Mouse (Mus musculus) ES-Bruce4 (cell line): ENCODE data around the gene Smim13. TPM values are rescaled to one million over a fixed set of nuclear protein-coding genes. Genes with fewer than 3 reads are reported as not detected.
"Not testable (repeated sequence)": the region's sequence is repeated elsewhere in the genome, so short reads cannot be mapped to it uniquely, and the experiment has no call there.

Experiments
- H3K27ac ChIP-seq: 2 replicates; pipeline ENCODE4 v1.5.1; 2012; ENCODE audit warnings: low read length, inconsistent platforms; ENCODE audit not compliant: insufficient read depth
- H3K27me3 ChIP-seq: 2 replicates; pipeline ENCODE4 v1.6.1; 2012; ENCODE audit warnings: mild to moderate bottlenecking, low read length, inconsistent platforms; ENCODE audit not compliant: control insufficient read depth, poor library complexity, insufficient read depth, severe bottlenecking
- H3K36me3 ChIP-seq: 2 replicates; pipeline ENCODE4 v1.6.1; 2012; ENCODE audit warnings: inconsistent platforms, mild to moderate bottlenecking, low read length, moderate library complexity; ENCODE audit not compliant: control insufficient read depth, poor library complexity, insufficient read depth, severe bottlenecking
- H3K4me1 ChIP-seq: one replicate; pipeline ENCODE4 v1.8.1; 2011; ENCODE audit warnings: low read length; ENCODE audit not compliant: control insufficient read depth, insufficient read depth
- H3K4me3 ChIP-seq: 2 replicates; pipeline ENCODE4 v1.5.1; 2011; ENCODE audit warnings: low read depth, mild to moderate bottlenecking, low read length
- H3K9ac ChIP-seq: 2 replicates; pipeline ENCODE4 v1.6.1; 2012; ENCODE audit warnings: low read depth, mild to moderate bottlenecking, inconsistent platforms; ENCODE audit not compliant: poor library complexity, severe bottlenecking
- H3K9me3 ChIP-seq: replicated peaks from 2 replicates; pipeline ENCODE4 v1.6.1; 2012; ENCODE audit warnings: mild to moderate bottlenecking, low read length, inconsistent platforms; ENCODE audit not compliant: control insufficient read depth, poor library complexity, insufficient read depth, severe bottlenecking
- CTCF ChIP-seq: IDR thresholded peaks from one replicate; pipeline ENCODE4 v1.8.1; 2011; ENCODE audit warnings: low read depth, low read length
- EP300 ChIP-seq: IDR thresholded peaks from 2 replicates; pipeline ENCODE4 v1.6.1; 2011; ENCODE audit warnings: low read depth, low read length; ENCODE audit not compliant: insufficient read depth
- POLR2A ChIP-seq: IDR thresholded peaks from one replicate; pipeline ENCODE4 v1.8.1; 2011; ENCODE audit warnings: low read length; ENCODE audit not compliant: insufficient read depth
- polyA plus RNA-seq: library from polyadenylated mRNA; stranded (reverse); fragments of >200 nt; gene quantifications from 2 replicates; pipeline ENCODE4 v1.2.4, GENCODE M21; 2011; ENCODE audit warnings: low read depth; ENCODE audit not compliant: missing spikeins, insufficient read depth, insufficient read length

Smim13 gene
- polyA plus RNA-seq, 1 experiment = 8.4 TPM

DNA sequence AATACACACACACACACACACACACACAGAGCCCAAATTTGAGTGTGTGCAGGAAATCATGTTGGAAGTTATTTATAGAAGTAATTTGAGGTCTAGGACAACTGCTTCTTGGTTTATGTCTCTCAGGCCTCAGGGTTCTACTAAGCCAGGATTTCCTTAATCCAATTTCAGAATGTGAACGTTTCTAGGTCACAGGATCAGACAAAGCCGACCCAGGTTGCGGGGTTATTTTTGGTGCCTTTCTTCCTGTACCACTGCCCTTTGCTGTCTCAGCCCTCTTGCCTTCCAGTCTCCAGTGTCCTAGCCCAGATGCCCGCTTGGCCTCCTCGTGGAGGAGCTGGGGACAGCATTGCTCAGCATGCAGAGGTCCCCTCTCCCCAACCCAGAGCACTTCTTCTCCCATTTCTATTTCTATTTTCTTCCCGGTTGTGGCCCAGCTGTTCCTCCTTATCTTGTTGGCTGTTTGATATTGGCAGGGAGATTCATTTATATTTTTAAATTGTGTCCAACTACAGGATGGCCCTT lies 5.3 kb upstream of the Smim13 start:
- TF ChIP-seq CTCF = no peak
- no peak for TF ChIP-seq POLR2A
- no peak for TF ChIP-seq EP300
- Histone ChIP-seq H3K4me3 (no peak overlapping the region), H3K9me3 (no peaks in the 10 kb centered on the region), H3K36me3 (no peaks in the 10 kb centered on the region), H3K9ac (no peak overlapping the region), H3K4me1 (no peaks in the 10 kb centered on the region), H3K27me3 (no peaks in the 10 kb centered on the region), H3K27ac (no peak overlapping the region)

DNA sequence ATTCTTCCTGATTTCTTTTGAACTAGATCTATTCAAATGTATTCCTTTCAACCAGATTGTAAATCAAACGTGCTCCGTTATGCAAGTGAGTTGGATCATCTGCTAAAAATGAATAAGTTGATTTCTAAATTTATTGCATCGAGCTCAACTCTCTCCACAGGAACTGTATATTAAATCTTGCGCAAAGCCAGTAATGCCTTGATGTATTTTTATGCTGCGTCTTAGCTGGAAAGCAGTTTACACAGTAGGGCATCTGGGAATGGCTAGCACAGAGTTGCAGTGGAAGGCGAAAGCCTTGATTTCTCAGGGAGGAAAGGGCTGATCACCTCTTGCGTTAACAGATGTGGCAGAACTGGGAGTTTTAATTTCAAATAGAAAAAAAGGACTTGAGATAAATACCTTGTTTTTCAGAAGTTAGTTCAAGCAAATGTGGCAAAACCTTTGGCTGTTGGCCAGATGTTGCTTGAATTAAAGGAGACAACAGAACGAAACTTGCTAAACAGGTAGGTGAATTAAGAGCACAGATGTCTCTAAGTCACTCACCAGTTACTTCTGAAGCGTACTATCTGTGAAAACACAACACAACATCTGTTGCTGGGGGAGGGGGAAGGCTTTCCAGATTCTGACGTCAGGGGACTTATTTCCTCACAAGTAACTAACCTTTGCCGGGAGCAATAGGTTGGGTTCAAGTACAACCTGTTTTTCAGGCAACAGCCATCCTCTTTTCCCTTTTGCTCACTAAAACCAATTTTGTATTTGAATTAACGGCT lies 708 bp upstream of the Smim13 start:
- no peaks in the 10 kb centered on the region for H3K9me3 ChIP-seq
- peak overlapping the region; percentile 95 for H3K4me3 ChIP-seq
- no peaks in the 10 kb centered on the region for H3K27me3 ChIP-seq
- TF ChIP-seq CTCF (no peak), EP300 (no peak), POLR2A (no peak)
- no peaks in the 10 kb centered on the region for H3K36me3 ChIP-seq
- H3K27ac ChIP-seq = peak overlapping the region; percentile 70
- H3K9ac ChIP-seq = peak overlapping the region; percentile 41
- H3K4me1 ChIP-seq = no peaks in the 10 kb centered on the region

- TF ChIP-seq CTCF = no peak
- TF ChIP-seq EP300 = no peak
- TF ChIP-seq POLR2A = no peak
- Histone ChIP-seq H3K4me3 (peak overlapping the region; percentile 93), H3K9ac (peak overlapping the region; percentile 64), H3K36me3 (no peaks in the 10 kb centered on the region), H3K4me1 (no peaks in the 10 kb centered on the region), H3K27ac (no peak overlapping the region), H3K9me3 (no peaks in the 10 kb centered on the region), H3K27me3 (no peaks in the 10 kb centered on the region)
Observed at GRCm38 (mm10) chr13:41250318-41250981, 806 bp downstream of the Smim13 start.

GRCm38 (mm10) chr13:41251232-41251631 lies 1.6 kb downstream of the Smim13 start:
- H3K9me3 ChIP-seq, H3K27ac ChIP-seq, H3K4me1 ChIP-seq, H3K27me3 ChIP-seq, H3K4me3 ChIP-seq, H3K36me3 ChIP-seq: not testable (repeated sequence)
- H3K9ac ChIP-seq = peak overlapping the region; percentile 64; the same call in 1 of the 2 replicates

GRCm38 (mm10) chr13:41251667-41252066 lies 2.0 kb downstream of the Smim13 start:
- no peak overlapping the region for H3K27ac ChIP-seq
- H3K4me3 ChIP-seq = no peak overlapping the region
- H3K4me1 ChIP-seq = no peaks in the 10 kb centered on the region
- H3K27me3 ChIP-seq = no peaks in the 10 kb centered on the region
- TF ChIP-seq EP300 (no peak), CTCF (no peak), POLR2A (no peak)
- H3K9me3 ChIP-seq = no peaks in the 10 kb centered on the region
- H3K9ac ChIP-seq = no peak overlapping the region
- H3K36me3 ChIP-seq = no peaks in the 10 kb centered on the region

GRCm38 (mm10) chr13:41252141-41252540 lies 2.5 kb downstream of the Smim13 start:
- TF ChIP-seq EP300 = no peak
- no peak for TF ChIP-seq POLR2A
- no peak for TF ChIP-seq CTCF
- no peaks in the 10 kb centered on the region for H3K4me1 ChIP-seq
- no peak overlapping the region for H3K9ac ChIP-seq
- no peak overlapping the region for H3K27ac ChIP-seq
- H3K9me3 ChIP-seq = no peaks in the 10 kb centered on the region
- H3K36me3 ChIP-seq = no peaks in the 10 kb centered on the region
- H3K4me3 ChIP-seq = no peak overlapping the region
- H3K27me3 ChIP-seq = no peaks in the 10 kb centered on the region
